Comparison of ENCODE assay signal across 8 mouse cellular contexts in genomic region chr10:59911561-59912198, GRCm38 (mm10). TPM values are rescaled to one million over a fixed set of nuclear protein-coding genes. Genes with fewer than 3 reads are reported as not detected.
DNase-seq lines count a peak whose midpoint lies in the region; ATAC-seq and TF ChIP-seq lines count a peak whose summit lies in the region.

No protein-coding gene starts in this region.

- no peaks in the 10 kb centered on the region for H3K36me3 ChIP-seq in spleen, adult 2 months (ENCODE audit: control insufficient read depth, insufficient read depth, low read length)
- H3K36me3 ChIP-seq in intestine, postnatal 0 days (ENCODE audit: control insufficient read depth, insufficient read depth), result no peaks in the 10 kb centered on the region
- no peaks in the 10 kb centered on the region for H3K36me3 ChIP-seq in lung, embryonic 15.5 days
- no peaks in the 10 kb centered on the region for H3K36me3 ChIP-seq in stomach, embryonic 16.5 days (ENCODE audit: control insufficient read depth, insufficient read depth, low read length)

- WGBS in spleen, adult 2 months, result 18% methylated on average over 25 of the region's 25 CpGs
- 7% methylated on average over 25 of the region's 25 CpGs for WGBS in intestine, postnatal 0 days
- WGBS in lung, embryonic 15.5 days, result 6% methylated on average over 25 of the region's 25 CpGs
- 10% methylated on average over 25 of the region's 25 CpGs for whole genome bisulfite sequencing in stomach, embryonic 16.5 days

- peak; percentile 71 for ATAC-seq in granulocyte monocyte progenitor cell, adult 5-6 weeks (replicated peaks; ENCODE audit: poor library complexity, severe bottlenecking)
- ATAC-seq in intestine, postnatal 0 days, result peak; percentile 26
- ATAC-seq in lung, embryonic 15.5 days (ENCODE audit: borderline replicate concordance, extremely low read depth, low FRiP score, low TSS enrichment), result 0 out of 2 replicates have a peak, but pooled peaks have one; percentile 27
- ATAC-seq in stomach, embryonic 16.5 days (ENCODE audit: insufficient read depth, low FRiP score), result no peak
- ATAC-seq in frontal cortex, adult (ENCODE audit: low TSS enrichment), result no peak

- 0 out of 2 replicates have a peak overlapping the region, but pooled peaks have one; percentile 22 for H3K9ac ChIP-seq in intestine, postnatal 0 days (ENCODE audit: low read depth, low read length)
- H3K9ac ChIP-seq in lung, embryonic 15.5 days, result no peak overlapping the region
- peak overlapping the region; percentile 64 for H3K9ac ChIP-seq in stomach, embryonic 16.5 days (ENCODE audit: low read length)

- H3K4me3 ChIP-seq in spleen, adult 2 months (ENCODE audit: extremely low read depth, insufficient read depth, insufficient read length), result peak overlapping the region; percentile 31; the same call in 1 of the 2 replicates
- H3K4me3 ChIP-seq in intestine, postnatal 0 days (ENCODE audit: low read depth, low read length), result no peak overlapping the region
- H3K4me3 ChIP-seq in lung, embryonic 15.5 days, result no peak overlapping the region
- 0 out of 2 replicates have a peak overlapping the region, but pooled peaks have one; percentile 10 for H3K4me3 ChIP-seq in stomach, embryonic 16.5 days (replicated peaks; ENCODE audit: low read length)

- H3K27ac ChIP-seq in spleen, adult 2 months (ENCODE audit: insufficient read depth, low read length), result peak overlapping the region; percentile 56
- H3K27ac ChIP-seq in intestine, postnatal 0 days (ENCODE audit: low read depth, low read length), result peak overlapping the region; percentile 35; the same call in 1 of the 2 replicates
- H3K27ac ChIP-seq in lung, embryonic 15.5 days, result peak overlapping the region; percentile 92
- peak overlapping the region; percentile 57 for H3K27ac ChIP-seq in stomach, embryonic 16.5 days (ENCODE audit: low read length)

- no peaks in the 10 kb centered on the region for H3K9me3 ChIP-seq in intestine, postnatal 0 days (ENCODE audit: control insufficient read depth)
- no peaks in the 10 kb centered on the region for H3K9me3 ChIP-seq in lung, embryonic 15.5 days
- H3K9me3 ChIP-seq in stomach, embryonic 16.5 days (replicated peaks; ENCODE audit: control insufficient read depth, low read length), result no peaks in the 10 kb centered on the region

- no peaks in the 10 kb centered on the region for H3K27me3 ChIP-seq in spleen, adult 2 months (ENCODE audit: control insufficient read depth, insufficient read depth, low read length)
- no peaks in the 10 kb centered on the region for H3K27me3 ChIP-seq in intestine, postnatal 0 days (replicated peaks; ENCODE audit: control insufficient read depth, insufficient read depth, low read length)
- H3K27me3 ChIP-seq in lung, embryonic 15.5 days, result no peaks in the 10 kb centered on the region
- H3K27me3 ChIP-seq in stomach, embryonic 16.5 days (ENCODE audit: control insufficient read depth, insufficient read depth, low read length), result no peaks in the 10 kb centered on the region

- TF ChIP-seq CTCF in spleen, adult 2 months (IDR thresholded peaks at IDR 0.05; ENCODE audit: extremely low read depth, insufficient read depth, insufficient read length, insufficient replicate concordance), result no peak
- TF ChIP-seq CTCF in intestine, postnatal 0 days (IDR thresholded peaks at IDR 0.05; ENCODE audit: low read depth), result no peak

- no peak for TF ChIP-seq POLR2A in spleen, adult 2 months (IDR thresholded peaks at IDR 0.05; ENCODE audit: low read depth, low read length)

- no peak for DNase-seq in spleen, adult 2 months (ENCODE audit: low read depth in 1 of 2, low spot score in 2 of 2)
- DNase-seq in spleen, adult 12 weeks (ENCODE audit: low spot score), result no peak
- no peak for DNase-seq in right cerebral cortex, adult 18-20 months

- peak overlapping the region; percentile 48 for H3K4me2 ChIP-seq in intestine, postnatal 0 days (replicated peaks; ENCODE audit: low read depth)
- peak overlapping the region; percentile 50 for H3K4me2 ChIP-seq in lung, embryonic 15.5 days
- peak overlapping the region; percentile 40 for H3K4me2 ChIP-seq in stomach, embryonic 16.5 days (ENCODE audit: low read depth, low read length)

- H3K4me1 ChIP-seq in spleen, adult 2 months (ENCODE audit: control insufficient read depth, insufficient read depth, insufficient read length), result peaks cover 46% of the 10 kb centered on the region; the same call in 1 of the 2 replicates
- H3K4me1 ChIP-seq in intestine, postnatal 0 days (replicated peaks; ENCODE audit: control insufficient read depth, insufficient read depth, low read length), result peaks cover 18% of the 10 kb centered on the region
- peaks cover 63% of the 10 kb centered on the region for H3K4me1 ChIP-seq in lung, embryonic 15.5 days
- H3K4me1 ChIP-seq in stomach, embryonic 16.5 days (ENCODE audit: control insufficient read depth, insufficient read depth, low read length), result peaks cover 60% of the 10 kb centered on the region

RNA-seq across cellular contexts. Expression of gene Dnajb12, which starts 32.3 kb away (rescaled TPM):
- 29.9 and 32.4 TPM in 2 replicates for polyA plus RNA-seq in spleen, adult 2 months (2012; rRNA removed)
- total RNA-seq in granulocyte monocyte progenitor cell, adult 5-6 weeks (2014; fragmentation: Nextera tagmentation), result 18.8 and 26.9 TPM in 2 replicates
- 14.3 and 25.0 TPM in 2 replicates for total RNA-seq in granulocyte monocyte progenitor cell, adult 5-6 weeks (2017)
- polyA plus RNA-seq in intestine, postnatal 0 days (2015; fragmentation: Nextera tagmentation; extraction: Ambion mirVana), result 25.6 and 27.4 TPM in 2 replicates
- 21.0 and 24.1 TPM in 2 replicates for polyA plus RNA-seq in lung, embryonic 15.5 days (2015; fragmentation: Nextera tagmentation; extraction: Ambion mirVana)
- polyA plus RNA-seq in stomach, embryonic 16.5 days (2015; fragmentation: Nextera tagmentation; extraction: Ambion mirVana), result 20.4 and 26.1 TPM in 2 replicates

RNA-seq across cellular contexts. Expression of gene Ddit4, which starts 40.0 kb away (rescaled TPM):
- polyA plus RNA-seq in spleen, adult 2 months (2012; rRNA removed), result 152 and 168 TPM in 2 replicates
- 0.49 TPM in 1 of 2 replicates, not detected in the other for total RNA-seq in granulocyte monocyte progenitor cell, adult 5-6 weeks (2014; fragmentation: Nextera tagmentation)
- total RNA-seq in granulocyte monocyte progenitor cell, adult 5-6 weeks (2017), result 2.0 and 2.2 TPM in 2 replicates
- 11.5 and 17.8 TPM in 2 replicates for polyA plus RNA-seq in intestine, postnatal 0 days (2015; fragmentation: Nextera tagmentation; extraction: Ambion mirVana)
- polyA plus RNA-seq in lung, embryonic 15.5 days (2015; fragmentation: Nextera tagmentation; extraction: Ambion mirVana), result 43.2 and 49.6 TPM in 2 replicates
- 30.4 and 34.8 TPM in 2 replicates for polyA plus RNA-seq in stomach, embryonic 16.5 days (2015; fragmentation: Nextera tagmentation; extraction: Ambion mirVana)

Comparison
In these comparisons a context has a peak if more than half of its experiments do, and no peak if none do; other contexts are left out.
1. H3K27ac ChIP-seq: peak in every context shown above with its lines; median percentile 92 in lung, embryonic 15.5 days; 57 in stomach, embryonic 16.5 days; 56 in spleen, adult 2 months; 35 in intestine, postnatal 0 days.
2. H3K4me3 ChIP-seq: peak in spleen, adult 2 months (single experiment) and stomach, embryonic 16.5 days (single experiment); none in intestine, postnatal 0 days (single experiment) and lung, embryonic 15.5 days (single experiment).
3. ATAC-seq: peak in granulocyte monocyte progenitor cell, adult 5-6 weeks (single experiment), intestine, postnatal 0 days (single experiment) and lung, embryonic 15.5 days (single experiment); none in stomach, embryonic 16.5 days (single experiment) and frontal cortex, adult (single experiment).
4. Peak in every context shown above with its lines, with median percentiles within 50 percentile points of each other: H3K4me2 ChIP-seq.